Mouse (Mus musculus) hindbrain, postnatal 0 days (tissue): ENCODE measurements at regions not wholly inside any gene's neighbourhood (a gene's known extent, or its start where the extent isn't known, plus 50 kb on each side); places are given as distances from the start of the nearest gene placed in this dataset.
A peak's percentile ranks its signal among the peaks of the same experiment; 100 is the strongest.

Source experiments
- ATAC-seq: fragments of 200-750 bp; cut with Nextera tagmentation; 2 replicates; pipeline ENCODE4 v1.8.0; 2017; ENCODE audit warnings: mild to moderate bottlenecking, moderate TSS enrichment, moderate library complexity
- DNase-seq: peaks from one replicate; pipeline ENCODE4 v3.0.0-alpha.2; 2015; ENCODE audit warnings: low spot score
- H3K27ac ChIP-seq: fragments of 300-500 bp; sonication (generic); 2 replicates; pipeline ENCODE4 v1.5.1; 2014; ENCODE audit warnings: mild to moderate bottlenecking
- H3K27me3 ChIP-seq: fragments of 300-500 bp; sonication (generic); 2 replicates; pipeline ENCODE4 v1.6.1; 2014; ENCODE audit warnings: low read length, mixed read lengths; ENCODE audit not compliant: insufficient read depth
- H3K36me3 ChIP-seq: fragments of 300-500 bp; sonication (generic); 2 replicates; pipeline ENCODE4 v1.6.1; 2014; ENCODE audit warnings: low read length, mixed read lengths; ENCODE audit not compliant: insufficient read depth
- H3K4me1 ChIP-seq: fragments of 300-500 bp; sonication (generic); 2 replicates; pipeline ENCODE4 v1.6.1; 2014; ENCODE audit warnings: antibody characterized with exemption, low read length, mixed read lengths; ENCODE audit not compliant: insufficient read depth
- H3K4me2 ChIP-seq: fragments of 300-500 bp; sonication (generic); 2 replicates; pipeline ENCODE4 v1.6.1; 2014; ENCODE audit warnings: low read depth, mild to moderate bottlenecking, low read length, moderate library complexity, mixed read lengths
- H3K4me3 ChIP-seq: fragments of 300-500 bp; sonication (generic); 2 replicates; pipeline ENCODE4 v1.5.1; 2014; ENCODE audit warnings: low read length
- H3K9ac ChIP-seq: fragments of 300-500 bp; sonication (generic); replicated peaks from 2 replicates; pipeline ENCODE4 v1.6.1; 2014; ENCODE audit warnings: mild to moderate bottlenecking, low read length, moderate library complexity, mixed read lengths
- H3K9me3 ChIP-seq: fragments of 300-500 bp; sonication (generic); 2 replicates; pipeline ENCODE4 v1.6.1; 2016; ENCODE audit warnings: low read length, mixed read lengths
- CTCF ChIP-seq: IDR thresholded peaks from 2 replicates; pipeline ENCODE4 v1.5.1; 2016; ENCODE audit warnings: antibody characterized with exemption, control low read depth, low read depth
- WGBS: fragments of 180-500 bp; shearing (Covaris S2); extraction: QIAGEN DNeasy Blood & Tissue Kit; methylation state at CpG from one replicate; pipeline ENCODE4 v1.1.7; 2014; 5-methylcytosine and 5-hydroxymethylcytosine counted together

DNA sequence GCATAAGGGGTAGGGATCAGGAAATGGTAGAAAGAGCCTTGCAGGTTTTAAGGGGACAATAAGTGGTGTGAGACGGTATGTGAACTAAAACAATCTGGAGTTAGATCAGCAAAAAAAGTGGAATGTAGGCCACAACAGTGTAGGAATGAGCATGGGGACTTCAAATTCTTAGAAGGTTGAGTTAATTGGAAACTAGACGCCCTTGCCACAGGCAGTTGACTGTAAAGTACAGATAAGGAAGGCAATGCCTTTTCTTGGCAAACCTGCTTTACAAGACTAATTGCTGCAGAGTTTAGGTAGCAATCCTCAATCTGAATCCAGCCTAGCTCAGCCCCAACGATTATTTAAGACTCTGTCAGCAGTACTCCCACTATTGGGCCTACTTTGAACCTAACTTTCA, 206.8 kb upstream of the Gm28363 start:
- H3K9ac ChIP-seq = no peak overlapping the region

DNA sequence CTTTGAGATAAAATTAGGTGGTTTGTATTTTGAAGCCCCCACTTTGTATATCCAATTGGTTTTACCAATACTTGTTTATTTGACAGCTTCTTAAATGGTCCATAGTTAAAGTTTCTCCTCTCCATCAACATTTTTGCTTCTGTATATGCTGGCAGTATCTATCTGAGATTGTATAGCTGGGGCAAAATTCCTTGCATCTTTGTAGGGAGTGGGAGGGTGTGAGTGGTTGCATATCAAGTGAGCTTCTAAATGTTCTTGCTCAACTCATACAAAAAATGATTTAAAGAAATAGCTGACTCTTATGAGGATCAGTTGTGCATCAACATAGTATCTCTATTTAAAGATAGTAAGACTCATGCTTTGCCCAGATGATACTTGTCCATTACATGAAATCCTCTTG, 199.9 kb upstream of the Gm28363 start:
- ATAC-seq (no peak), DNase-seq (no peak)
- TF ChIP-seq CTCF = no peak
- no peaks in the 10 kb centered on the region for H3K4me1 ChIP-seq
- no peak overlapping the region for H3K4me2 ChIP-seq
- H3K4me3 ChIP-seq = no peak overlapping the region
- H3K9me3 ChIP-seq = no peaks in the 10 kb centered on the region
- H3K27ac ChIP-seq = no peak overlapping the region
- no peaks in the 10 kb centered on the region for H3K36me3 ChIP-seq
- H3K27me3 ChIP-seq = no peaks in the 10 kb centered on the region
- H3K9ac ChIP-seq = no peak overlapping the region

More for the DNA sequence above, 206.8 kb upstream of the Gm28363 start:
- H3K36me3 ChIP-seq = no peaks in the 10 kb centered on the region
- H3K4me2 ChIP-seq = no peak overlapping the region
- TF ChIP-seq CTCF = no peak
- no peak overlapping the region for H3K4me3 ChIP-seq
- H3K4me1 ChIP-seq = no peaks in the 10 kb centered on the region
- H3K27ac ChIP-seq = no peak overlapping the region
- H3K27me3 ChIP-seq = no peaks in the 10 kb centered on the region
- no peaks in the 10 kb centered on the region for H3K9me3 ChIP-seq
- 79% methylated on average over 3 of the region's 3 CpGs for WGBS
- no peak for DNase-seq
- no peak for ATAC-seq

DNA sequence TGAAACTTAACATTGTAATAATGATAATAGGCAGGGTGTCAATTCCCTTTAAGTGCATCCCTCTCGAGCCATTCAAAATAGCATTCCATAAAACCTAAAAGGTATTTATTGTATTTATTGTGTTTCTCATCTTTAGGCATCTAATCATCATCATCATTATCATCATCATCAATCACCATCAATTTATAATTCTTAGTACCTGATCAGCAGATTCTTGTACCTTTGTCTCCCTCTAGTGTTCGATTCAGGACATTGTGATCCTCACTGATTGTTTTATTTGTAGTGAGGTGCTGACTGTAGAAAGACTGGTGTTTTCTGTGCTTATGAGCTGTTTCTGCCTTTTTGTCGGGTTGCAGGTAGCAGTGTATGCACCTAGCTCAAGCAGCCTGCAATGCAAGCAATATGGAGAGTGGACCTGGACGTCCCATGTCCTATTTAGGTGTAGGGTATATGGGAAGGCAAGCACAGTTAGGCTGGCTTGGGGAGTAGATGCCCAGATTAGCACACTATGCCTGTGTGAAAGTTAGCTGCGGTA, 177.4 kb upstream of the Gm28363 start:
- peak; percentile 74 for DNase-seq
- H3K4me3 ChIP-seq = no peak overlapping the region
- no peaks in the 10 kb centered on the region for H3K4me1 ChIP-seq
- H3K4me2 ChIP-seq = no peak overlapping the region
- no peaks in the 10 kb centered on the region for H3K36me3 ChIP-seq
- H3K9me3 ChIP-seq = no peaks in the 10 kb centered on the region
- ATAC-seq = peak; percentile 73; the same call in 1 of the 2 replicates
- 24% methylated on average over 5 of the region's 5 CpGs for WGBS
- no peaks in the 10 kb centered on the region for H3K27me3 ChIP-seq
- H3K9ac ChIP-seq = no peak overlapping the region
- no peak overlapping the region for H3K27ac ChIP-seq
- peak; percentile 78 for TF ChIP-seq CTCF
